Mouse (Mus musculus) ES-E14 (cell line): ENCODE measurements at regions not wholly inside any gene's neighbourhood (a gene's known extent, or its start where the extent isn't known, plus 50 kb on each side); places are given as distances from the start of the nearest gene placed in this dataset.

Experiments used
- DNase-seq: peaks from one replicate; pipeline ENCODE4 v3.0.0-alpha.2; 2013; ENCODE audit warnings: low read depth, low spot score
- H3K27ac ChIP-seq: 2 replicates; pipeline ENCODE4 v1.5.1; 2012; ENCODE audit warnings: low read depth, mild to moderate bottlenecking, low read length, moderate library complexity, mixed read lengths; ENCODE audit not compliant: poor library complexity, insufficient read depth, severe bottlenecking
- H3K36me3 ChIP-seq: 2 replicates; pipeline ENCODE4 v1.6.1; 2012; ENCODE audit warnings: mild to moderate bottlenecking, low read length, moderate library complexity, mixed read lengths; ENCODE audit not compliant: control insufficient read depth, poor library complexity, insufficient read depth, severe bottlenecking
- H3K4me1 ChIP-seq, 2 experiments: fragments of 150-350 bp in 1 of 2; sonication (generic) in 1 of 2; 2 replicates each; pipeline ENCODE4 v1.6.1; 2012; ENCODE audit warnings: low read length in 2 of 2, mild to moderate bottlenecking in 1 of 2, mixed read lengths in 1 of 2; ENCODE audit not compliant: control insufficient read depth in 2 of 2, insufficient read depth in 2 of 2, poor library complexity in 1 of 2
- H3K4me3 ChIP-seq, 2 experiments: fragments of 150-350 bp in 1 of 2; sonication (generic) in 1 of 2; 2 replicates each; pipeline ENCODE4 v1.5.1; 2012; ENCODE audit warnings: low read length in 2 of 2, low read depth in 1 of 2, mild to moderate bottlenecking in 1 of 2, mixed read lengths in 1 of 2; ENCODE audit not compliant: insufficient read depth in 1 of 2, poor library complexity in 1 of 2, severe bottlenecking in 1 of 2
- H3K9ac ChIP-seq: 2 replicates; pipeline ENCODE4 v1.6.1; 2012; ENCODE audit warnings: low read depth, mild to moderate bottlenecking, low read length, mixed read lengths; ENCODE audit not compliant: poor library complexity, insufficient read depth, severe bottlenecking
- H3K9me3 ChIP-seq: fragments of 150-350 bp; sonication (generic); 2 replicates; pipeline ENCODE4 v1.6.1; 2012; ENCODE audit warnings: low read depth, mild to moderate bottlenecking, low read length; ENCODE audit not compliant: control insufficient read depth, insufficient read depth
- CHD2 ChIP-seq: IDR thresholded peaks from 2 replicates; pipeline ENCODE4 v1.6.1; 2014; ENCODE audit warnings: mild to moderate bottlenecking, low read depth, low read length, inconsistent platforms
- HCFC1 ChIP-seq: IDR thresholded peaks from 2 replicates; pipeline ENCODE4 v1.6.1; 2012; ENCODE audit warnings: low read length, inconsistent platforms, borderline replicate concordance; ENCODE audit not compliant: insufficient read depth
- MAFK ChIP-seq: IDR thresholded peaks from 2 replicates; pipeline ENCODE4 v1.6.1; 2014; ENCODE audit warnings: mild to moderate bottlenecking, low read depth, low read length, inconsistent platforms; ENCODE audit not compliant: insufficient read depth
- ZC3H11A ChIP-seq: IDR thresholded peaks from 2 replicates; pipeline ENCODE4 v1.6.1; 2012; ENCODE audit warnings: low read depth, mild to moderate bottlenecking, inconsistent platforms, low read length, borderline replicate concordance
- ZNF384 ChIP-seq: IDR thresholded peaks from 2 replicates; pipeline ENCODE4 v1.6.1; 2012; ENCODE audit warnings: low read depth, low read length, inconsistent platforms
- in situ Hi-C, 2 experiments: fragments of 600-800 bp; cut with MboI; formaldehyde crosslinking; loops; one replicate each; pipeline ENCODE4 v1.15.1; 2025; ENCODE audit warnings: low sequenced_read_pairs in 2 of 2, inconsistent platforms in 1 of 2; ENCODE audit not compliant: unreplicated experiment in 2 of 2

- no peak overlapping the region for H3K27ac ChIP-seq
- H3K4me3 ChIP-seq, result no peak overlapping the region
- H3K36me3 ChIP-seq, result no peaks in the 10 kb centered on the region
- no peak for DNase-seq
- in situ Hi-C loops, result no loop called here
- no peak for TF ChIP-seq HCFC1
- TF ChIP-seq ZC3H11A, result no peak
- no peak for TF ChIP-seq ZNF384
- TF ChIP-seq MAFK, result no peak
- no peak for TF ChIP-seq CHD2
- no peak overlapping the region for H3K9ac ChIP-seq
- H3K9me3 ChIP-seq, result no peaks in the 10 kb centered on the region
- H3K4me1 ChIP-seq, result peaks cover 4 to 11% of the 10 kb centered on the region in 2 experiments
These were observed 231.6 kb upstream of the Mpped2 start for GRCm38 (mm10) chr2:106461490-106461889.

GRCm38 (mm10) chr2:106461973-106462637 is 231.0 kb upstream of the Mpped2 start:
- DNase-seq, result no peak
- Histone ChIP-seq H3K4me3 (no peak overlapping the region), H3K36me3 (no peaks in the 10 kb centered on the region), H3K4me1 (peaks cover 4 to 11% of the 10 kb centered on the region in 2 experiments), H3K9ac (no peak overlapping the region), H3K9me3 (no peaks in the 10 kb centered on the region), H3K27ac (no peak overlapping the region)
- in situ Hi-C loops, result no loop called here
- TF ChIP-seq ZNF384 (no peak), CHD2 (no peak), ZC3H11A (no peak), MAFK (no peak), HCFC1 (no peak)

GRCm38 (mm10) chr2:106465055-106465454 is 228.0 kb upstream of the Mpped2 start:
- no peak overlapping the region for H3K4me3 ChIP-seq
- no peaks in the 10 kb centered on the region for H3K36me3 ChIP-seq
- TF ChIP-seq MAFK (no peak), ZNF384 (no peak), HCFC1 (no peak), CHD2 (no peak), ZC3H11A (no peak)
- DNase-seq, result no peak
- no peak overlapping the region for H3K9ac ChIP-seq
- peaks cover 4 to 11% of the 10 kb centered on the region in 2 experiments for H3K4me1 ChIP-seq
- no peak overlapping the region for H3K27ac ChIP-seq
- no peaks in the 10 kb centered on the region for H3K9me3 ChIP-seq
- in situ Hi-C loops, result no loop called here

- no peak overlapping the region for H3K27ac ChIP-seq
- no peak overlapping the region for H3K4me3 ChIP-seq
- H3K4me1 ChIP-seq, result peaks cover 4 to 9% of the 10 kb centered on the region in 2 experiments
- H3K9me3 ChIP-seq, result no peaks in the 10 kb centered on the region
- H3K36me3 ChIP-seq, result no peaks in the 10 kb centered on the region
- in situ Hi-C loops, result no loop called here
- no peak overlapping the region for H3K9ac ChIP-seq
- no peak for TF ChIP-seq CHD2
- no peak for TF ChIP-seq MAFK
- no peak for TF ChIP-seq ZC3H11A
- no peak for TF ChIP-seq HCFC1
- no peak for TF ChIP-seq ZNF384
- DNase-seq, result peak; percentile 89
These were observed 227.2 kb upstream of the Mpped2 start for GRCm38 (mm10) chr2:106465831-106466230.
